Mouse (Mus musculus) spleen, adult 2 months (tissue): Measurements from ENCODE around the gene Scarb2. TPM values are rescaled to one million over a fixed set of nuclear protein-coding genes. Genes with fewer than 3 reads are reported as not detected.

Experiments used
- DNase-seq, 2 experiments: peaks; one replicate each; pipeline versions ENCODE4 v3.0.0 to v3.0.0-alpha.2; 2012 to 2021; ENCODE audit warnings: low spot score in 2 of 2, low read depth in 1 of 2
- H3K27ac ChIP-seq: fragments of 200-500 bp; 2 replicates; pipeline ENCODE4 v1.5.1; 2012; ENCODE audit warnings: low read length, inconsistent platforms; ENCODE audit not compliant: insufficient read depth
- H3K27me3 ChIP-seq: fragments of 200-500 bp; 2 replicates; pipeline ENCODE4 v1.6.1; 2012; ENCODE audit warnings: mild to moderate bottlenecking, moderate library complexity, low read length, inconsistent platforms; ENCODE audit not compliant: control insufficient read depth, insufficient read depth
- H3K36me3 ChIP-seq: fragments of 200-500 bp; 2 replicates; pipeline ENCODE4 v1.6.1; 2012; ENCODE audit warnings: mild to moderate bottlenecking, low read length, inconsistent platforms; ENCODE audit not compliant: control insufficient read depth, insufficient read depth
- H3K4me1 ChIP-seq: fragments of 200-500 bp; 2 replicates; pipeline ENCODE4 v1.6.1; 2011; ENCODE audit warnings: inconsistent platforms; ENCODE audit not compliant: control insufficient read depth, insufficient read depth, insufficient read length
- H3K4me3 ChIP-seq: fragments of 200-500 bp; 2 replicates; pipeline ENCODE4 v1.5.1; 2011; ENCODE audit warnings: mild to moderate bottlenecking, inconsistent platforms; ENCODE audit not compliant: insufficient read depth, insufficient read length; ENCODE audit errors: extremely low read depth
- CTCF ChIP-seq: fragments of 200-500 bp; IDR thresholded peaks from 2 replicates; pipeline ENCODE4 v1.5.1; 2011; ENCODE audit warnings: mild to moderate bottlenecking, inconsistent platforms; ENCODE audit not compliant: insufficient read depth, insufficient read length, insufficient replicate concordance; ENCODE audit errors: extremely low read depth
- POLR2A ChIP-seq: fragments of 200-500 bp; IDR thresholded peaks from 2 replicates; pipeline ENCODE4 v1.6.1; 2011; ENCODE audit warnings: low read depth, low read length, inconsistent platforms
- WGBS: fragments of 180-500 bp; shearing (Covaris S2); methylation state at CpG from one replicate; pipeline ENCODE4 v1.1.7; 2018; 5-methylcytosine and 5-hydroxymethylcytosine counted together
- polyA plus RNA-seq: library from polyadenylated mRNA; depleted of rRNA; stranded (reverse); fragments of >200 nt; gene quantifications from 2 replicates; pipeline ENCODE4 v1.2.3, GENCODE M21; 2012; rRNA removed

Scarb2 gene
- 15.4 and 16.0 TPM in 2 replicates for polyA plus RNA-seq

GRCm38 (mm10) chr5:92506733-92507132, at the start of gene Scarb2:
Gene Scarb2, minus strand, starts transcription at chr5:92506833.
- DNase-seq: no peak
- Histone ChIP-seq H3K27me3 (no peaks in the 10 kb centered on the region), H3K4me3 (peak within 1 kb of the TSS; percentile 79), H3K4me1 (peaks cover 10% of the 10 kb centered on the region; the same call in 1 of the 2 replicates), H3K36me3 (no peaks in the 10 kb centered on the region; the same call in 1 of the 2 replicates), H3K27ac (peak within 1 kb of the TSS; percentile 78)
- no peak for TF ChIP-seq POLR2A
- TF ChIP-seq CTCF: no peak

GRCm38 (mm10) chr5:92555905-92556304, 49.3 kb upstream of the Scarb2 start:
- Histone ChIP-seq H3K4me1 (no peaks in the 10 kb centered on the region), H3K27ac (no peak overlapping the region), H3K27me3 (no peaks in the 10 kb centered on the region), H3K4me3 (no peak overlapping the region), H3K36me3 (no peaks in the 10 kb centered on the region)
- TF ChIP-seq CTCF: no peak
- no peak for TF ChIP-seq POLR2A
- DNase-seq: no peak
- 96% methylated on average over 1 of the region's 1 CpGs for WGBS

- no peak for DNase-seq
- no peaks in the 10 kb centered on the region for H3K27me3 ChIP-seq
- WGBS: 79% methylated on average over 16 of the region's 16 CpGs
- no peaks in the 10 kb centered on the region for H3K36me3 ChIP-seq
- H3K27ac ChIP-seq: no peak within 1 kb of the TSS
- no peak for TF ChIP-seq POLR2A
- no peak for TF ChIP-seq CTCF
- no peaks in the 10 kb centered on the region for H3K4me1 ChIP-seq
- no peak within 1 kb of the TSS for H3K4me3 ChIP-seq
Measured at GRCm38 (mm10) chr5:92554891-92555511, 48.4 kb upstream of the Scarb2 start, which contains the start of gene Fam47e. Gene Fam47e, plus strand, starts transcription at chr5:92555069.

DNA sequence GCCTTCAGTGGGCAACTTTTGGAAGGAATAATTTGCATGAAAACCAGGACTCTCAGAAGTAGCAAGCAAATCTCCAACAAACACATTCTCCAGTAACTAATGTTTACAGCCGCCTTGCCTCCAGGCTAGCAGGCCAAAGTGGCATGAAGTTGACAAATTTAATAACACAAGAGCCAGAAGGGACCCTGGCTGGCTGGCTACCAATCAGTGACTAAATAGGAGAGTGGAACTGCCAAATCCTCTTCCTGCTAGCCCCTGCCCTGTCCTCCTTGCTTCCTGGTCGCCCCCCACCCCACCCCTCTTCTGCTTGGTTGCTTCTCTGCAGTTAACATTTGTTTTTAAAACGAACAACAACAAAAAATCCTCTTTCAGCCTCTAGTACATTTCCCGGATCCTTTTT, 47.8 kb upstream of the Scarb2 start:
- 85% methylated on average over 4 of the region's 4 CpGs for WGBS
- no peaks in the 10 kb centered on the region for H3K27me3 ChIP-seq

DNA sequence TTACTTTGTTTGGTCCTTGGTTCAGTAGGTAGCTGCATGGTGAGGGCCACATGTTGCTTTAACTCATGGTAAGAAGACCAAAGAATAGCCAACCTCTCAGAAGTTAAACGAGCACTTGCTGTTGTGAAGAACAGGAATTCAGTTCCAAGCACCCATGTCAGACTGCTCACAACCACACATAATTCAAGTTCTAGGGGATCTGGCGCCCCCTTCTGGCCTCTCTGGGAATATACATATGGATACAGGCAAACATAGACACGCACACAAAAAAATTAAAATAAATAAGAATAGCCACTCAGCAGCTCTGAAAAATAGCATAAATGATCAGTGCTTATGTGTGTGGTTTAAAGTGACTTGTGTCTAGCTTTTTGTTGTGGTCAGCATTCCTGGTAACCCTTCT, 47.3 kb upstream of the Scarb2 start:
- Histone ChIP-seq H3K27ac (no peak overlapping the region), H3K36me3 (no peaks in the 10 kb centered on the region), H3K4me3 (no peak overlapping the region), H3K4me1 (no peaks in the 10 kb centered on the region), H3K27me3 (no peaks in the 10 kb centered on the region)
- no peak for DNase-seq
- 72% methylated on average over 3 of the region's 3 CpGs for WGBS
- TF ChIP-seq POLR2A (no peak), CTCF (no peak)

More for the DNA sequence above, 47.8 kb upstream of the Scarb2 start:
- TF ChIP-seq POLR2A (no peak), CTCF (no peak)
- Histone ChIP-seq H3K4me1 (no peaks in the 10 kb centered on the region), H3K4me3 (no peak overlapping the region), H3K36me3 (no peaks in the 10 kb centered on the region), H3K27ac (no peak overlapping the region)
- DNase-seq: no peak

- Histone ChIP-seq H3K27me3 (no peaks in the 10 kb centered on the region), H3K27ac (no peak overlapping the region), H3K36me3 (no peaks in the 10 kb centered on the region), H3K4me1 (no peaks in the 10 kb centered on the region), H3K4me3 (no peak overlapping the region)
- TF ChIP-seq CTCF (no peak), POLR2A (no peak)
- no peak for DNase-seq
- WGBS: 100% methylated on average over 2 of the region's 2 CpGs
Measured at GRCm38 (mm10) chr5:92552611-92553010, 46.0 kb upstream of the Scarb2 start.

DNA sequence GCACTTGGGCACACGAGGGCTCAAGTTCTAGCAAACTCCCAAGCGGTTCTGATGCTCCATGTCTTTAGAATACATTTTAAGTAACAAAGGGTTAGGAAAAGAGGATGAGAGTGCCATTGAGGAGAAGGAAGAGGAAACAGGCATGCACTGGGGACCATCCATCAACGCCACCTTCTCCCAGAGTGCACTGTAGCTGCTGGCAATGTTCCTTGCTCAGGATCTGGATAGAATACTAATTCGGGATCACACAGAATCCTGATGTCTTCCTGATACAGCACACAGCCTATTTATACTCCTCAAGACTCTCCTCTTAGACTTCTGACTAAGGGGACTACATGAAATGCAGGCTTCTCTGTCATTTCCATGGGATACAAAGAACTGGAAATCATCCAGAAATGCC, 33.1 kb upstream of the Scarb2 start:
- H3K27ac ChIP-seq: no peak overlapping the region
- H3K4me3 ChIP-seq: no peak overlapping the region
- TF ChIP-seq CTCF (no peak), POLR2A (no peak)
- H3K36me3 ChIP-seq: no peaks in the 10 kb centered on the region
- DNase-seq: no peak
- no peaks in the 10 kb centered on the region for H3K27me3 ChIP-seq
- H3K4me1 ChIP-seq: no peaks in the 10 kb centered on the region
- 81% methylated on average over 4 of the region's 4 CpGs for WGBS
